Mouse (Mus musculus) gastrocnemius, adult 18-20 months (tissue): ENCODE measurements around the gene Ahnak2. TPM values are rescaled to one million over a fixed set of nuclear protein-coding genes. Genes with fewer than 3 reads are reported as not detected.
"Not testable (repeated sequence)": the region's sequence is repeated elsewhere in the genome, so short reads cannot be mapped to it uniquely, and the experiment has no call there.

Source experiments
- DNase-seq: peaks from one replicate; pipeline ENCODE4 v3.0.0; 2021; ENCODE audit warnings: low spot score
- long read RNA-seq, 2 experiments: library from polyadenylated mRNA; stranded (forward); transcript quantifications; one replicate each; pipeline ENCODE4 v2.0.0; 2021
- total RNA-seq, 2 experiments: library from RNA; stranded (reverse); gene quantifications; 2 replicates each; pipeline ENCODE4 v1.2.3; 2021

The Ahnak2 gene
- total RNA-seq = 1 to 10 TPM; 7.2 to 7.8 TPM
- long read RNA-seq, experiment 1, partial matches to known transcripts = 0 of 1 reads
- long read RNA-seq, experiment 1, other reads (novel, unspliced or antisense) = 0 of 1 reads
- long read RNA-seq, experiment 2 = 0 reads

- DNase-seq = no peak
Measured at GRCm38 (mm10) chr12:112801864-112802846, at the start of gene Ahnak2. Gene Ahnak2, minus strand, starts transcription at chr12:112802657.

GRCm38 (mm10) chr12:112851116-112851515 is 48.7 kb upstream of the Ahnak2 start:
- DNase-seq = no peak

DNA sequence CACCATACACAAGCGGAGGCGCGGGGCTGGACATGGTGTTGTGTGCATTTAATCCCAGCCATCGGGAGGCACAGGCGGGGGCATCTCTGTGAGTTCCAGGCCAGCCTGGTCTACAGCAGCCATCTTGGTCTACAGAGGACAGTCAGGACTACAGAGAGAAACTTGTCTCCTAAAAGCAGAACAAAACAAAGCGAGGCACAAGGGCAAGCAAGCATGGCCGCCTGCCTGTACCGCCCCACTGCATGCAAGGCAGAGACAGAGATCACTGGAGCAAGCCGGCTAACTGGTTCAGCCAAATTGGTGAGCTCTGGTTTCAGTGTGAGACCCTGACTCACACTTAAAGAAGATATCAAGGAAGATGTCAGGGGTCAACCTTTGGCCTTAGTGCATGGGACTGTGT is 47.9 kb upstream of the Ahnak2 start:
- DNase-seq = no peak

GRCm38 (mm10) chr12:112849235-112850022 is 47.0 kb upstream of the Ahnak2 start:
- DNase-seq = no peak

DNA sequence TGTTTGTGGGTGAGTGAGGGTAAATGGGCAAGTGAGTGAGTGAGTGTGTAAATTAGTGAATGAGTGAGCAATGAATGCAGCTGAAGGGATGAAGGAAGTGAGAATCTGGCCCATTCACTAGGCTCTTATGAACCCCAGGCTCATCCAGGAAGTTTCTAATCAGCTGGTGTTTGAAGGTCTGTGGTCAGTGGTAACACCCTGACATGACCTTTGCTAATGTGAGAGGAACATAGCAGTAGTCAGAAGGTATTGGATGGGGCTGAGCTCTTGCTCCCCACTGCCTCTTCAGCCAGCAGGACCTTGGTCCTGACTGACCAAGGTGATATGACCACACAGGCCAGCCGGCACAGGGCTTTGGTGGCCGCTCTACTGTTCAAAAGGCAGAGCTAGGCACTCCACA is 45.4 kb upstream of the Ahnak2 start:
- DNase-seq = no peak

- peak; percentile 85 for DNase-seq
Measured at GRCm38 (mm10) chr12:112843803-112844202, 41.3 kb upstream of the Ahnak2 start.

DNA sequence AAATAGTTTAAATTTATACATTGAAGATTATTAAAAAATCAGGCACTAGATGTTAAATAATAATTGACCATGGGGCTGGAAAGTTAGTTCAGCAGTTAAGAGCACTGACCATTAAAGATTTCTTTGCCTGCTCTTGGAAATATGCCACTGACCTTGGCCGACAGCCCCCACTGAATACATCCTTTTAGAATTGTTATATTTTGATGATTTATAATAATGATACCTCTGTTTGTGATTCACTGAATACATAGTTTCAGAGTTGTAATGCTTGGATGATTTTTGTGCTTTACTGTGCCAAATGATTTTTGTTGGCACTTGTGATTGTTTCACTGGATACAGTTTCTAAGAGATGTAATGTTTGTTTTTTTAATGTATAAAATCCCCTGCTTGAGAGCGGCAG is 39.7 kb upstream of the Ahnak2 start:
- not testable (repeated sequence) for DNase-seq

DNA sequence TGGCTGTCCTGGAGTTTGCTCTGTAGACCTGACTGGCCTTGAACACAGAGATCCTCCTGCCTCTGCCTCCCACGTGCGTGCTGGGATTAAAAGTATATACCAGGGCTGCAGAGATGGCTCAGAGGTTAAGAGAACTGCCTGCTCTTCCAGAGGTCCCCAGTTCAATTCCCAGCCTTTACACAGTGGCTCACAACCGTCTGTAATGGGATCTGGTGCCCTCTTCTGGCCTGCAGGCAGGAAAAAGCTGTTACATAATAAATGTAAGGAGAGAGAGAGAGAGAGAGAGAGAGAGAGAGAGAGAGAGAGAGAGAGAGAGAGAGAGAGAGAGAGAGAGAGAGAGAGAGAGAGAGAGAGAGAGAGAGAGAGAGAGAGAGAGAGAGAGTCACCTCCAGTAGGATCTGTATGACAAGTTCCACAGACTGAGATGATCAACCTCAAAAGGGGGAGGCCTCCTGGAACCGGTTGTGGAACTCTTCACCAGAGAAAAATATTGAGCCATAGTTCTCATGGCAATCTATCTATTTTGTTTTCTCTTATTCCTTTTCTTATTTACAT is 39.0 kb upstream of the Ahnak2 start:
- DNase-seq = not testable (repeated sequence)

DNA sequence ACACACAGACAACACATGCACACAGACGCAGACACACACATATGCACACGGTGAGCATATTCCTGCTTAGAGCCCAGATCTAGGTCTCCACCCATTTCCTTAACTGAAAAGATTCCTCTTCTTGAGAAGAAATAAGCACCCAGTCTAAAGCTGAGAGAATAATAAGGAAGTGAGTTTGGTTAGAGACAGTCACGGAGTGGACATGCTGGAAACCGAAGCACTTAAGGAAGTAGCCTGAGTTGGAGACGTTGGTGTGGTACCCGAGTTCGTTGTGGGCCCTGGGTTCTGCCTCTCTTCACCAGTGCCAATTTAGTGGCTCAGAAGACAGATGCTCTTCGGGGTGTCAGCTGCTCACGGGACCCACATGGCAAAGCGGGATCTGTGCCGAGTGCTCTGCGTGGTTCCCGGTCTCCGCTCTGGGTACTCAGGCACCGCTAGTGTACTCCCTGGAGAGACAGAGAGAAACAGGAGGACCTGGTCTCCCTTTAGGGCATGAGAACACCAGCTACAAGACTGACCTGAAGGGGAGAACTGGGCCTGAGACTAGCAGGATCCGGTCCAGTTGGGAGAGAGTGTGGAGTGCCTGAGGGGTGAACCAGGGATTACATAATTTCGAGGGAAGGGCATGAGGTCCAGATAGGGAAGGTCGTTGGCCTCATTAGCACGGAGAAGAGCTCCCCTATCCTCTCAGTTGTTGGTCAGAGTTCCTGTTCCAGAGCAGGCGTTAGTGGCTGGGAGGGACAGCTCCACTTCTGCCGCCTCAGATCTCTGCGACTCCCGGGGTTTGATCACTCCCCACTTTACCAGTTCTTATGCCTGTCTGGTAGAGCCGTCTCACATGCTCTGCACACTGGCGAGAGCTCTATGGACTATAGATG is 38.0 kb upstream of the Ahnak2 start:
- no peak for DNase-seq

GRCm38 (mm10) chr12:112835046-112835445 is 32.6 kb upstream of the Ahnak2 start:
- DNase-seq = no peak

DNA sequence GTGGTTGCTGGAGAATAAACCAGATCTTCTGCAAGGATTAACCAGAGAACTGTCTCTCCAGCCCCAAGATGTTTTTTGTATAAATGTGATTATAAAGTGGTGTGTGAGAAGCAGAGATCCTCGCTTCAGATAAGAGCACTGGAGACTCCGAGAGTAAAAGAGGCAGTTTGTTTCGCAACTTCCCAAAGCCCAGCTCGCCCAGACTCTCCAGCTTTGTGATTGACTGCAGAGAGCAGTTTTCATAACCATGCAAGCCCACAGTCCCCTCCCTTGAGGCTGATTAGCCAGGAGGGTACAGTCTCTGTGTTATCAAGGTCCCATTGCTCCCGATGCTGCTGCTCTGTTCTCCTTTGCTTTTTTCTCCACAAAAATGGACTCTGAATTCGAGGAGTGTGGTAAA is 31.1 kb upstream of the Ahnak2 start:
- DNase-seq = no peak

GRCm38 (mm10) chr12:112832411-112832810 is 30.0 kb upstream of the Ahnak2 start:
- DNase-seq = no peak

- DNase-seq = no peak
Measured at GRCm38 (mm10) chr12:112830570-112830969, 28.1 kb upstream of the Ahnak2 start.

DNA sequence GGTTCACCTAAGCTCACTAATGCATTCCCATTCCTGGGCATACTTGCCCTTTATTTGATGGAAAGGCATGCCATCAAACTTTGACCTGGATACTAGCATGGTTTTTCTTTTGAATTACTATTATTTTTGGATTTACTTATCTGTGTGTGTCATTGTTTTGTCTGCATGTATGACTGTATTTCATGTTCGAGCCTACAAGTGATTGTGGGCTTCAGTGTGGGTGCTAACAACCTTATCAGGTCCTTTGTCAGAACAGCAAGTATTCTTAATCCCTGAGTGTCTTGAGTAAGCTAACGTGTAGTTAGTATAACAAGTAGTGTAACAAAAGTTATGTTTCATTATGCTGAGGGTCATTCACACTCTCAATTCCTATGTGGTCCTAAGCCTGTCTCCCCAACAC is 27.7 kb upstream of the Ahnak2 start:
- no peak for DNase-seq

DNA sequence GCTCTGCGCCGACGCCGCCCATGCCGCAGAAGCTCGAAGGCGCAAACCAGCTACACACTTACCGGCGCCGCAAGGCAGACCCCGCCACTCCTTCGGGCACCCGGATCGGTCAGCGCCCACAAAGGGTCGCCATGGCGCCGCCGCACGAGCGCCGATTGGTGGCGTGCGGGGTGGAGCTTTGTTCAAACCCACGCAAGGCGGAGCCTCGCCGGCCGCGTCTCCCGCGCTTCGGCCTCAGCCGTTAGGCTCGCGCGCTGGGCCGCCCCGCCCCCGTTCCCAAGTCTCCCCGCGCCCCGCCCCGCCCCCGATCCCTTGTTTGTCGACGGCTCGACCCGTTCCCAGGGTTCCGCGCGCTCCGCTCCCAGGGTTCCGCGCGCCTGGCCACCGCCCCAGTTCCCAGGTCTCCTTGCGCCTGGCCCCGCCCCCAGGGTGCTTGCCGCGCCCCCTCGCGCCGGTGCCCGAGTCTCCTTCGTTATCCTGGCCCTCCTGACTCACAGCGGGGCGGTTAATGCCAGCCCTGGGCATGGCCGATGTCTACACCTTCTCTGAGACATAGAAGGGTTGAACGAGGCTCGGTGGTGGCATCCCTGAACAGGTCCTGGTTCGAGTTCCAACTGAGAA is 26.9 kb upstream of the Ahnak2 start, which contains the start of gene Cdca4:
Gene Cdca4 (minus strand): TSS at position 180 of the 621 bp plus-strand sequence.
- peak; percentile 97 for DNase-seq

DNA sequence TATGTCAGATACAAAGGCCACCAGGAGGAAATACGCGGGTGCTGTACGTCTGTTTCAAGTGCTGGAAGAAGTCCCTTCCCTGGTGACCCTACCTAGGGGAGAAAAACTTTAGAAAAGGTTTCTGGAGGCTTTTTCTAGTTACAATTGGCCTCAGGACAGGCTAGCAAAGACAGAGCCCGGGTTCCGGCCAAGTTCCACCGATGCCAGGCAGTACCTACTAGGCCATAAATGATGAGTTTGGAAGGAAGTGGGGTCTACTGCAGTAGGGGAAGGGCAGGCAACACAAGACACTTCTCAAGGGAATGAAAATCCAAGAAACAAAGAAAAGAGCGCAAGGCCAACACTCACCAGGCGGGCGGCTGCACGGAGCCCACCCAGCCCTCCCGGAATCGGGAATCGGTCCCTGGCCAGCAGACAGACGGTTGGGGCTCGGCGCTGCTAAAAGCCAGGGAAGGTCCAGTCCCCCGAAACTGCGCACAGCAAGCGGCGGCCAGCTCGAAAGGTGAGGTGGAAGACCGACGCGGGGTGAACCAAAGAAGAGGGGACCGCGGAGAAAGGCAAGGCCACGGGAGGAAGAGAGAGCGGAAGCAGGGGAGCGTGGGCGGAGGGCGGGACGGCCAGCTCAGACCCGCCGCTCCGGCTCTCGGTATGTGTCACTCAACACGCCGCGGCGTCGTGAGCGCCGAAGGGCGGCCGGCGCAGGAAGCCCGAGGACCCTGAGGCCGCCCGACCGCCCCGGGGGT is 26.2 kb upstream of the Ahnak2 start:
- no peak for DNase-seq

GRCm38 (mm10) chr12:112825901-112826300 is 23.4 kb upstream of the Ahnak2 start:
- DNase-seq = no peak

DNA sequence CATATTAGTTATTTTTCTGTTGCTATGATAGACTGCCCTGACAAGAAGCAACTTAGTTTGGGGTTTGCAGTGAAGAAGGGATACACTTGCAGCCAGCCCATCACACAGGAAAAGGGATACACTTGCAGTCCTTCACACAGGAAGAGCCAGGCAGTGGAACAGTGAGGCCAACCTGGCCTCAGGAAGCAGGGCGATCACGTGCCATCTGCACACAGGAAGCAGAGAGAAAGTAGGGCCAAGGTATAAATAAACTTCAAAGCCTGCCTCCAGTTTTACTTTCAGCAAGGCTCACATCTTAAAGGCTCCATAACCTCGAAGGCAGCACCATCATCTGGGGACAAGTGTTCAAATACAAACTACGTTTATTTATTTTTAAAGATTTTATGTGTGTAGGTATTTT is 20.8 kb upstream of the Ahnak2 start:
- no peak for DNase-seq

DNA sequence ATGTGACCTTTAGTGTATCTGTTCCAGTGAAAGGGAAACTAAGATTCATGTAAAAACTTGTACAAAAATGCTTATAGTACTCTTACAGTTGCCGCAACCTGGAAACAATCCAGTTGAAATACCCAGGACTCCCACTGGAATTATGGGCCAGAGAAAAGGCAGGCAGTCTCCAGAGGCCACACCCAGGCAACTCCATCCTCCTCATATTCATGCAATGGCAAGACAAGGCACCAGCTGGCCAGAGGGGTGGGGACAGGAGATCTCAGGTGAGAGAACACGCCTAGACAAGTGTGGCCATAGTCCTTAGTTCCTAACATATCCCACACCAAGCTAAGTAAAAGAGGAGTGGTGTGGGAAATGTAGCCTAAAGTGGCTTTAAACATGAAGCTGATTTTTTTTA is 20.2 kb upstream of the Ahnak2 start:
- no peak for DNase-seq

DNA sequence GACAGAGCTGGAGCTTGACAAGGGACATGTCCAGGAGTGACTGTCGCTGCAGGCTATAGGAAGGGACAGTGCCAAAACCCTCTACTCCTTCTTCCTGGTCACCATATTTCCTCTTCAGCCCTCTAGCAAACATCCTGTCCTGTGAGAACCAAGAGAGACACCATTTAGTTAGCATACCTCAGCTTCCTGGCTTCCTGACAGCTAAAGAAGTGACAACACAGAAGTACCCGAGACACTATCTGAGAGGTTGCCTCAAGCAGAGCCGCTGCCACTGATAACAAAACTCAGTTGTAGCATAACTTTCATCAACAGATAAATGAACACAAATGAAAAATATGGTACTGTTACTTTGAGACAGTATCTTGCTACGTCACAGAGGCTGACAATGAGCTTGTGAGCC is 19.5 kb upstream of the Ahnak2 start:
- DNase-seq = no peak
